Mouse (Mus musculus) testis, adult 2 months (tissue): ENCODE results near the gene Galnt10. TPM values are rescaled to one million over a fixed set of nuclear protein-coding genes. Genes with fewer than 3 reads are reported as not detected.

Experiments
- H3K27ac ChIP-seq: fragments of 200-500 bp; 2 replicates; pipeline ENCODE4 v1.5.1; 2012; ENCODE audit warnings: low read depth, low read length; ENCODE audit not compliant: control insufficient read depth, insufficient read depth
- H3K27me3 ChIP-seq: fragments of 200-500 bp; 2 replicates; pipeline ENCODE4 v1.6.1; 2012; ENCODE audit warnings: mild to moderate bottlenecking, low read length, moderate library complexity; ENCODE audit not compliant: control insufficient read depth, insufficient read depth
- H3K36me3 ChIP-seq: fragments of 200-500 bp; 2 replicates; pipeline ENCODE4 v1.6.1; 2012; ENCODE audit warnings: mild to moderate bottlenecking, low read length; ENCODE audit not compliant: control insufficient read depth, insufficient read depth
- H3K4me1 ChIP-seq: fragments of 200-500 bp; 2 replicates; pipeline ENCODE4 v1.6.1; 2012; ENCODE audit warnings: low read length; ENCODE audit not compliant: control insufficient read depth, insufficient read depth
- H3K4me3 ChIP-seq: fragments of 200-500 bp; 2 replicates; pipeline ENCODE4 v1.5.1; 2012; ENCODE audit warnings: low read depth, mild to moderate bottlenecking, low read length, moderate library complexity, mixed read lengths; ENCODE audit not compliant: control insufficient read depth
- CTCF ChIP-seq: fragments of 200-500 bp; IDR thresholded peaks from 2 replicates; pipeline ENCODE4 v1.5.1; 2012; ENCODE audit warnings: low read depth, mild to moderate bottlenecking, inconsistent platforms, low read length, moderate library complexity; ENCODE audit not compliant: control insufficient read depth, insufficient read depth, insufficient replicate concordance
- POLR2A ChIP-seq: fragments of 200-500 bp; IDR thresholded peaks from 2 replicates; pipeline ENCODE4 v1.6.1; 2012; ENCODE audit warnings: low read depth, mild to moderate bottlenecking, inconsistent platforms, low read length, moderate library complexity; ENCODE audit not compliant: control insufficient read depth
- polyA plus RNA-seq: library from polyadenylated mRNA; depleted of rRNA; stranded (reverse); fragments of >200 nt; gene quantifications from 2 replicates; pipeline ENCODE4 v1.2.3, GENCODE M21; 2012

Galnt10 gene
- polyA plus RNA-seq, 1 experiment = 25.9 TPM

DNA sequence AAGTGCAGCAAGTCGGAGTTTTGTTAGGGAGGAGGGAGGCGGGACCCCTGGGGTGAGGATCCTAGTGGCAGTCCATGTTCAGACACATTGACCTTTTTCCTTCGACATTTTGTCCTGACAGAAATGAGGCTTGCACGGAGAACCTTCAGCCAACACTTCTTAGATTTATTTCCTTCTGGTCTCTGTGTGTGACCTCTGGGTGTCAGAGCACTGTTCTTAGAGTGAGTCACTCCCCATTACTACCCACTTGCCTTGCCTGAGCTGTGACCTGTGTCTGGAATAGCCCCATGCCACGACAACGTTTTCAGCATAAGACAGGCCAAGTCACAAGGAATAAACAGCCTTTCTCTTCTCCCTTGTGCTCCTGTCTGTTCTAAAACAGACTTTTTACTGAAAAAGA lies 44.6 kb downstream of the Galnt10 start:
- Histone ChIP-seq H3K4me1 (peaks cover 2% of the 10 kb centered on the region; the same call in 1 of the 2 replicates), H3K36me3 (no peaks in the 10 kb centered on the region), H3K27ac (no peak overlapping the region), H3K27me3 (no peaks in the 10 kb centered on the region), H3K4me3 (no peak overlapping the region)
- TF ChIP-seq POLR2A = no peak
- no peak for TF ChIP-seq CTCF

DNA sequence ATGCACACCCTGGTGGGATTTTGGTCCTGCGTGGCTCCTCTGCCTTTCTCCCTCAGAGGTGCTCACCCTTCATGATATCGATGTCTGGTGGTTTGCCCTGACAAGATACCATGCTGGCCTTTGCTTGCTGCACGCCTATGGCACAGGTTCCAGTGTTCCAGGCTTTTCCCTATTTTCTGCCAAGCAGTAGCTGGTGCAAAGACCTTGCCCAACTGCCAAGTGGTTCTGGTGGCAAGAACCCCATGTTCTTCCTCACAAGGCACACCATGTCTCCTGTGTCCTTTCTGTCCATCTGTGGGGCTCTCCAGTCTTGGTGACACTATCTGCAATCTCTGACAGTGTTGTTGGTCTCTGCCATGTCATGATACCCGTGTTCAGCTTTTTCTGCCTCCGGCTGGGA lies 45.6 kb downstream of the Galnt10 start:
- no peak for TF ChIP-seq CTCF
- TF ChIP-seq POLR2A = no peak
- H3K4me1 ChIP-seq = peaks cover 2% of the 10 kb centered on the region; the same call in 1 of the 2 replicates
- H3K27me3 ChIP-seq = no peaks in the 10 kb centered on the region
- no peak overlapping the region for H3K4me3 ChIP-seq
- no peaks in the 10 kb centered on the region for H3K36me3 ChIP-seq
- H3K27ac ChIP-seq = no peak overlapping the region

DNA sequence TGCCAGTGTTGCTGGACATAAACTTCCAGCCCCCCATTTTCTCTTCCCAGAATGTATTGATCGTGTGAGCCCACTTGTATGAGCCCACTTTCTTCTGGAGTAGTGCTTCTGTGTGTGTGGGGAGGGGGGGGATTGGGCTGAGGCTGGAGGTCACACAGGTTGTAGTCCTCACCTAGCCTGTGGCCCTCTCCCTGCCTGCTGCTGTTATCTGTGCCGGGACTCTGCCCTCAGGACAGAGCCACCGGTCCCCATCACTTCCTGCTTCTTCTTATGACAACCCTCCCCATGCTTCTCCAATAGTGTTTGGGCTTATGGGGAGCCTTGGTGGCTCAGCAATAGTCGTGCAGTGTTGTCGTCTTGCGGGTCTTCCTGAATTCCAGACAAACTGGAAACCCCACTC lies 46.7 kb downstream of the Galnt10 start:
- H3K4me3 ChIP-seq = no peak overlapping the region
- TF ChIP-seq POLR2A (no peak), CTCF (no peak)
- no peaks in the 10 kb centered on the region for H3K36me3 ChIP-seq
- H3K27me3 ChIP-seq = no peaks in the 10 kb centered on the region
- no peak overlapping the region for H3K27ac ChIP-seq
- H3K4me1 ChIP-seq = peaks cover 2% of the 10 kb centered on the region; the same call in 1 of the 2 replicates

DNA sequence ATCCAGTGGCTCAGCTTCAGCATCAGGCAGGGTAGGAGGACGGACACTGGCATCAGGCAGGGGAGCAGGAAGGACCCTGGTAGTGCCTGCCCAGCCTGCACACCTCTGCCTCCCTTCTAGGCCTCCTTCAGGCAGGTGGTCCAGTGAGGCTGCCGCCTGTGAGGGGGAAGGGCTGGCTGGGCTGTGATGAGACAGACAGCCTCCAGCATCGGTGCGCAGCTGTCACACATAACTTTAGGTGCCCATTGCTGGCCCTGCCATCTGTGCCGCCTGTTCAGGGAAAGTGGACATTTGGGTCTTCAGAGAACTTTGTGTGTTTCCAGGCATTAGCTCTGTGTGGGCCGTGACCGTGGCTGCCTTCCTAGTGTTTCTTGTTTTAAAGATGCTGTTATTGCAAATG lies 47.5 kb downstream of the Galnt10 start:
- H3K27me3 ChIP-seq = no peaks in the 10 kb centered on the region
- peaks cover 2% of the 10 kb centered on the region; the same call in 1 of the 2 replicates for H3K4me1 ChIP-seq
- no peak overlapping the region for H3K27ac ChIP-seq
- no peaks in the 10 kb centered on the region for H3K36me3 ChIP-seq
- TF ChIP-seq CTCF = no peak
- TF ChIP-seq POLR2A = no peak
- no peak overlapping the region for H3K4me3 ChIP-seq

DNA sequence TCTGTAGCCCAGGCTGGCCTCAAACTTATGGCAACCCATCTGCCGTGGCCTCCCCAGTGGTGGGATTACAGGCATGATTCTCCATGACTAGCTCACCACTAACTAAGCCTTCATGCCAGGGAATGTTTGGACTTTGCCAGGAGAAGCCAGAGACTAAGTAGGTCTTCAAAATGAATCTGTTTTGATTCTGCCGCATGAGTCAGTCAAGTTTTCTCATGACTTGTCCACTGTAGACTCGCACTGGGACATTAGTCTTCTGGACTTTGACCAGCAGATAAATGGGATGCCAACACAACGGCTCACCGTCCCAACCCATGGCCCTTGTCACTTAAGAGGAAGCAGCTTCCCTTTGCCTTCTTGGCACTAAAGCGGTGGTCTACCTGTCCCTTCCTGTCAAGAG lies 49.2 kb downstream of the Galnt10 start:
- no peak overlapping the region for H3K4me3 ChIP-seq
- no peaks in the 10 kb centered on the region for H3K36me3 ChIP-seq
- TF ChIP-seq CTCF (no peak), POLR2A (no peak)
- no peaks in the 10 kb centered on the region; the same call in 1 of the 2 replicates for H3K4me1 ChIP-seq
- no peaks in the 10 kb centered on the region for H3K27me3 ChIP-seq
- no peak overlapping the region for H3K27ac ChIP-seq

DNA sequence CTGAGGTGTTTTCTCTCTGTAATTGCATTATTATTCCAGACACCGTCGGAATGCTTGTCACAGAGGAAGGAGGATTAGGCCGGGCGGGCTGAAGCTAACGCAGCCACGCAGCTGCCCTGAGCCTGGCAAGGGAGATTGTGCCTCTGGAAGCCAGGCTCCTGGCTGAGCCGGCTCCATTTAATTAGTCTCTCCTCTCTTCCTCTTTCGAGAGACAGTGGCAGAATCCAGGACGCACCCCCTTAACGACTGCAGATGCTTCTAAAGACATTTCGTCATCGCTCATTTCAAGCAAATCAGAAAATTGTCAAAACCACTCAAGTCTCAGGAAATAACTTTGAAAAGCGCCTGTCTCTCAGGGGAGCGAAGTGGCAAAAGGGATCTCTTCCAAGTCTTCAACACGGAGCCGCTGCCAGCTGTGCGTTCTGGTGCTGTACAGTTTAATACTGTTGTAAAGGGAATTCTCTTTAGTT lies 51.0 kb downstream of the Galnt10 start:
- H3K36me3 ChIP-seq = no peaks in the 10 kb centered on the region
- no peak overlapping the region for H3K27ac ChIP-seq
- no peak overlapping the region for H3K4me3 ChIP-seq
- TF ChIP-seq POLR2A = no peak
- no peak for TF ChIP-seq CTCF
- H3K4me1 ChIP-seq = no peaks in the 10 kb centered on the region
- H3K27me3 ChIP-seq = no peaks in the 10 kb centered on the region

DNA sequence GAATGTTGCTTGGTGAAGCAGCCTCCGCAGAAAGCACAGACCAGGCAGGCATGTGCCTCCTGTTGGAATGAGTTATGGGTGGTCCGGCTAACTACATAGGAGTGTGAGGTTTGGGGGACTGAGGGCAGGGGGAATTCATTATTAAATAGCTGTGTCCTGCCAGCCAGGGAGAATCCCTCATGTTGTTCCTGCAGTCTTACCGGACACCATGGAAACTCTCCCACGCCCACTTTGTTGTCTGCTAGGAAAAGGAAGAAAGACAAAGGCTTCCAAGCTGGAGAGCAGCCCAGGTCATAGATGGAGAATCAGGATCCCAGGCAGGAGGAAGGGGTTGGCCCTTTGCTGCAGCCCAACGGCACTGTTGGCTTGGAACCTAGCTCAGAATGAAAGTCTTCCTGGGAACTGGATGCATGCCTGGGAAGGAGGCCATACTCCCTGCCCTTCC lies 51.6 kb downstream of the Galnt10 start:
- Histone ChIP-seq H3K27me3 (no peaks in the 10 kb centered on the region), H3K36me3 (no peaks in the 10 kb centered on the region), H3K27ac (no peak overlapping the region), H3K4me1 (no peaks in the 10 kb centered on the region), H3K4me3 (no peak overlapping the region)
- TF ChIP-seq POLR2A = no peak

DNA sequence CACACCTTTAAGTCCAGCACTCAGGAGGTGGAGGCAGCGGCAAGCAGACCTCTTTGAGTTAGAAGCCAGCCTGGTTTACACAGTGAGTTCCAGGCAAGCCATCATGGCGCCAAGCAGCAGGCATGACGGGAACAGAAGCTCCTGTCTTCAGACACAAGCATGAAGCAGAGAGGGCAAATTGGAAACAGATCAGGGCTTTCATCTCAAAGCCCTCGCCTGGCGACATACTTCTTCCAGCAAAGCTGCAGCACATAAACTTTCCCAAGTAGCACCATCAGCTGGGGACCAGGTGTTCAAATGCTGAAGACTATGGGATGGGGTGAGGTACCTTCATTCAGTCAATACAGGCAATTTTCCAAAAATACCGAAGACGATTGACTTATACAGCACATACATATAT lies 54.9 kb downstream of the Galnt10 start:
- H3K27ac ChIP-seq = no peak overlapping the region
- TF ChIP-seq CTCF (no peak), POLR2A (no peak)
- H3K36me3 ChIP-seq = no peaks in the 10 kb centered on the region
- no peaks in the 10 kb centered on the region for H3K27me3 ChIP-seq
- H3K4me1 ChIP-seq = no peaks in the 10 kb centered on the region
- no peak overlapping the region for H3K4me3 ChIP-seq
